Mouse (Mus musculus): ENCODE measurements around the gene Crebbp. TPM values are rescaled to one million over a fixed set of nuclear protein-coding genes. Genes with fewer than 3 reads are reported as not detected.

The Crebbp gene
- polyA plus RNA-seq, 1 experiment, result 38.5 TPM

- no peak for DNase-seq
Observed at GRCm38 (mm10) chr16:4138541-4138940, 75.3 kb downstream of the Crebbp start.

GRCm38 (mm10) chr16:4133754-4134153 lies 80.0 kb downstream of the Crebbp start:
- TF ChIP-seq CTCF (IDR thresholded peaks at IDR 0.05; ENCODE audit: borderline replicate concordance, insufficient read depth, low read depth, low read length) (no peak), POLR2A (IDR thresholded peaks at IDR 0.05; ENCODE audit: borderline replicate concordance, insufficient read depth, low read length) (no peak)
- Histone ChIP-seq H3K4me1 (ENCODE audit: control insufficient read depth, insufficient read depth, low read length) (no peaks in the 10 kb centered on the region), H3K4me3 (replicated peaks; ENCODE audit: insufficient read depth, low read depth, low read length) (no peak overlapping the region), H3K27ac (ENCODE audit: insufficient read depth, low read length) (no peak overlapping the region), H3K27me3 (ENCODE audit: control insufficient read depth, insufficient read depth, low read length) (no peaks in the 10 kb centered on the region)
- DNase-seq, result no peak
- 98% methylated on average over 1 of the region's 1 CpGs for WGBS

More at GRCm38 (mm10) chr16:4138541-4138940, 75.3 kb downstream of the Crebbp start:
- Histone ChIP-seq H3K4me1 (ENCODE audit: control insufficient read depth, insufficient read depth, low read length) (no peaks in the 10 kb centered on the region), H3K27me3 (ENCODE audit: control insufficient read depth, insufficient read depth, low read length) (no peaks in the 10 kb centered on the region), H3K27ac (ENCODE audit: insufficient read depth, low read length) (no peak overlapping the region), H3K4me3 (replicated peaks; ENCODE audit: insufficient read depth, low read depth, low read length) (no peak overlapping the region)
- 37% methylated on average over 6 of the region's 6 CpGs for WGBS
- TF ChIP-seq CTCF (IDR thresholded peaks at IDR 0.05; ENCODE audit: borderline replicate concordance, insufficient read depth, low read depth, low read length) (no peak), POLR2A (IDR thresholded peaks at IDR 0.05; ENCODE audit: borderline replicate concordance, insufficient read depth, low read length) (no peak)

- H3K4me1 ChIP-seq (ENCODE audit: control insufficient read depth, insufficient read depth, low read length), result no peaks in the 10 kb centered on the region
- H3K27me3 ChIP-seq (ENCODE audit: control insufficient read depth, insufficient read depth, low read length), result no peaks in the 10 kb centered on the region
- no peak overlapping the region for H3K27ac ChIP-seq (ENCODE audit: insufficient read depth, low read length)
- TF ChIP-seq CTCF (IDR thresholded peaks at IDR 0.05; ENCODE audit: borderline replicate concordance, insufficient read depth, low read depth, low read length) (no peak), POLR2A (IDR thresholded peaks at IDR 0.05; ENCODE audit: borderline replicate concordance, insufficient read depth, low read length) (no peak)
- DNase-seq, result no peak
- 85% methylated on average over 1 of the region's 1 CpGs for WGBS
- H3K4me3 ChIP-seq (replicated peaks; ENCODE audit: insufficient read depth, low read depth, low read length), result no peak overlapping the region
Observed at GRCm38 (mm10) chr16:4128894-4129293, 84.9 kb downstream of the Crebbp start.

GRCm38 (mm10) chr16:4117072-4117471 lies 96.7 kb downstream of the Crebbp start:
- TF ChIP-seq POLR2A (IDR thresholded peaks at IDR 0.05; ENCODE audit: borderline replicate concordance, insufficient read depth, low read length) (no peak), CTCF (IDR thresholded peaks at IDR 0.05; ENCODE audit: borderline replicate concordance, insufficient read depth, low read depth, low read length) (no peak)
- Histone ChIP-seq H3K4me1 (ENCODE audit: control insufficient read depth, insufficient read depth, low read length) (no peaks in the 10 kb centered on the region), H3K27me3 (ENCODE audit: control insufficient read depth, insufficient read depth, low read length) (no peaks in the 10 kb centered on the region), H3K4me3 (replicated peaks; ENCODE audit: insufficient read depth, low read depth, low read length) (no peak overlapping the region), H3K27ac (ENCODE audit: insufficient read depth, low read length) (no peak overlapping the region)
- WGBS, result 76% methylated on average over 4 of the region's 4 CpGs
- peak; percentile 9 to 23 for DNase-seq

GRCm38 (mm10) chr16:4100374-4100773 lies 113.4 kb downstream of the Crebbp start:
- 87% methylated on average over 2 of the region's 2 CpGs for WGBS
- H3K4me3 ChIP-seq (replicated peaks; ENCODE audit: insufficient read depth, low read depth, low read length), result no peak overlapping the region
- no peak for TF ChIP-seq POLR2A (IDR thresholded peaks at IDR 0.05; ENCODE audit: borderline replicate concordance, insufficient read depth, low read length)
- TF ChIP-seq CTCF (IDR thresholded peaks at IDR 0.05; ENCODE audit: borderline replicate concordance, insufficient read depth, low read depth, low read length), result no peak

GRCm38 (mm10) chr16:4097521-4097920 lies 116.3 kb downstream of the Crebbp start:
- WGBS, result 14% methylated on average over 1 of the region's 1 CpGs
- H3K27me3 ChIP-seq (ENCODE audit: control insufficient read depth, insufficient read depth, low read length), result no peaks in the 10 kb centered on the region
- H3K27ac ChIP-seq (ENCODE audit: insufficient read depth, low read length), result no peak overlapping the region
- H3K4me1 ChIP-seq (ENCODE audit: control insufficient read depth, insufficient read depth, low read length), result no peaks in the 10 kb centered on the region; the same call in 1 of the 2 replicates
- no peak for TF ChIP-seq CTCF (IDR thresholded peaks at IDR 0.05; ENCODE audit: borderline replicate concordance, insufficient read depth, low read depth, low read length)
- TF ChIP-seq POLR2A (IDR thresholded peaks at IDR 0.05; ENCODE audit: borderline replicate concordance, insufficient read depth, low read length), result no peak
- DNase-seq, result peak; percentile 28 to 54
- H3K4me3 ChIP-seq (replicated peaks; ENCODE audit: insufficient read depth, low read depth, low read length), result no peak overlapping the region

More at GRCm38 (mm10) chr16:4100374-4100773, 113.4 kb downstream of the Crebbp start:
- no peak overlapping the region for H3K27ac ChIP-seq (ENCODE audit: insufficient read depth, low read length)
- H3K4me1 ChIP-seq (ENCODE audit: control insufficient read depth, insufficient read depth, low read length), result no peaks in the 10 kb centered on the region; the same call in 1 of the 2 replicates
- no peak for DNase-seq
- no peaks in the 10 kb centered on the region for H3K27me3 ChIP-seq (ENCODE audit: control insufficient read depth, insufficient read depth, low read length)

- Histone ChIP-seq H3K4me1 (ENCODE audit: control insufficient read depth, insufficient read depth, low read length) (no peaks in the 10 kb centered on the region; the same call in 1 of the 2 replicates), H3K27ac (ENCODE audit: insufficient read depth, low read length) (no peak overlapping the region), H3K27me3 (ENCODE audit: control insufficient read depth, insufficient read depth, low read length) (no peaks in the 10 kb centered on the region)
Observed at GRCm38 (mm10) chr16:4096898-4097297, 116.9 kb downstream of the Crebbp start.

GRCm38 (mm10) chr16:4096141-4096540 lies 117.7 kb downstream of the Crebbp start:
- Histone ChIP-seq H3K4me3 (replicated peaks; ENCODE audit: insufficient read depth, low read depth, low read length) (no peak overlapping the region), H3K27ac (ENCODE audit: insufficient read depth, low read length) (no peak overlapping the region), H3K4me1 (ENCODE audit: control insufficient read depth, insufficient read depth, low read length) (no peaks in the 10 kb centered on the region; the same call in 1 of the 2 replicates), H3K27me3 (ENCODE audit: control insufficient read depth, insufficient read depth, low read length) (no peaks in the 10 kb centered on the region)
- no peak for TF ChIP-seq POLR2A (IDR thresholded peaks at IDR 0.05; ENCODE audit: borderline replicate concordance, insufficient read depth, low read length)
- TF ChIP-seq CTCF (IDR thresholded peaks at IDR 0.05; ENCODE audit: borderline replicate concordance, insufficient read depth, low read depth, low read length), result no peak
- no peak for DNase-seq
- WGBS, result 96% methylated on average over 3 of the region's 3 CpGs

More at GRCm38 (mm10) chr16:4096898-4097297, 116.9 kb downstream of the Crebbp start:
- no peak for TF ChIP-seq CTCF (IDR thresholded peaks at IDR 0.05; ENCODE audit: borderline replicate concordance, insufficient read depth, low read depth, low read length)
- no peak for TF ChIP-seq POLR2A (IDR thresholded peaks at IDR 0.05; ENCODE audit: borderline replicate concordance, insufficient read depth, low read length)
- H3K4me3 ChIP-seq (replicated peaks; ENCODE audit: insufficient read depth, low read depth, low read length), result no peak overlapping the region
- DNase-seq, result no peak

Measured in cerebellum, adult 2 months (tissue).